Mouse (Mus musculus): ENCODE measurements at regions not wholly inside any gene's neighbourhood (a gene's known extent, or its start where the extent isn't known, plus 50 kb on each side); places are given as distances from the start of the nearest gene placed in this dataset.

DNA sequence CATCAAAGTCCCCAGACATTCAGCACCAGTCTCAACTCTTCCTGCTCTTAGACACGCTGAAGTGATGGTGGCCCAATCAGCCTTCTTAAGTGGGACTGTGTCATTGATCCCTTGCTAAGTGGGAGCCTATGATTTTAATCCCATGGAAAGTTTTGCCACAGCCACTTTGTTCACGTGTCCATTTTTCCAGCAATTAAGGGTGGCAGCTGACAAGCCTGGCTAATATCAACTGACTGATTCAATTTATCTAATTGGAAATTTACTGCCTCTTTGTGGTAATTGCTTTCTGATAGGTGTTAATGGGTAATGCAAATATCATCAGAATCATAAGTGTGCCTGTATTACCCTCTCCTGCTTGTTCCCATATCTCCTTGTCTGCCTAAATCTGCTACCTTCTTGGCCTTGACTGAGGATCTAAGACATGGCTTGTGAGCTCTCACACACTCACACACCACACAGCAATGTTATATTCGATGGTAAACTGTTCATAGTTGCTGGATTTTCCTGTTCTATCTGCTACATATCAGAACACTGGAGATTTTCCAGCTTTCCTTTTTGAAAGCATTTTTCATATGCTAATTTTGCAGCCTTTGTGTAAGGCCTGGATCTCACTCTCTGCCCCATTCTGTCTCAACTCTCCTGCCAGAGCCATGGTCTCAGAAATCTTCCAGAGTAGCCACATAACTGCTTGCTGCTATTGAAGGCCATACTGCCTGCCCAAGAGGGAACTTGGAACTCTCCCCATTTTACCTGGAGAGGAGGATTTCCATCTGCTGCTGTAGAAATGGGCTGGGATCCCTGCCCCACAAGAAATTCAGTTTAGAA, 2785.4 kb upstream of the 5930422O12Rik start:
- peak; percentile 91 for ATAC-seq (ENCODE audit: insufficient number of reproducible peaks, low FRiP score, low TSS enrichment)

DNA sequence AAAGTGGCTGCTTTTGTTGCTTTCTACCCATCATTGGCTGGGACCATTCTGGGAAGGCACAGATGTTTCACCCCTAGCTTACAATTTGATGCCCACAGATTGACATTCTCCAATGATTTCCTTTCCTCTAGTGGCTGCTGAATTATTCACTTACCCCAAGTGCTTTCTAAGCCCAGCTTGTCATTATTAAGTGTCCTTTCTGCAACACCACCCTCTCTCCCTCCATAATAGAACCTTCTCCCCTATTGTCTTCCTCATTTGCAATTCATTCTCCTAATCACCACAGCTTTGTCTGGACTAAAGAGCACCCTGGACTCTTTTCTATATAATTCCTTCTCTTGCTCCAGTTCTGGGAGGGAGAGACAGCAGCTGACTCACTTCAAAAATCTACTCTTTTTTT, 2780.0 kb upstream of the 5930422O12Rik start:
- ATAC-seq (ENCODE audit: insufficient number of reproducible peaks, low FRiP score, low TSS enrichment), result no peak

DNA sequence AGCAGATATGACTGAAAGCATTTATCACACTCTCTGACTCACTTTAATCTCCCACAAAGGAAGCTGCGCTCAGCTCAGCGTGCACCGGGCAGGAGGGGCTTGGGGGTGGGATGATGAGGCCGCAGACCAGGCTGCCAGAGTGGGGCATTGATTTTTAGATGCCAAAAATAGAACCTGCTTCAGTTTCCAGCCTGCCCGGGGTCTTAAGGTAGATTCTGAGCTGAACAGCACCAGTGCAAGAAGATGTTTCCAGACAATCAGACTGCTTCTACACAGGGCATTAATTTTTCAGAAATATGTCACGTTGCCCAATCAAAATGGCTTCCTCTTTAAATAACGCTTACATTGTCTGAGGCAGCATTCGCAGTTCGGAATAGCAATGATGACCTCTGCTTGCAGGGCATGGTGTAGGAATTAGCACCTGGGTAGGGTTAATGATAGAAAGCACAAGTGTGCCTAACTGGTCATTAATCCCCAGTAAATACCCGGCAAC, 2772.7 kb upstream of the 5930422O12Rik start:
- ATAC-seq (ENCODE audit: insufficient number of reproducible peaks, low FRiP score, low TSS enrichment), result no peak

DNA sequence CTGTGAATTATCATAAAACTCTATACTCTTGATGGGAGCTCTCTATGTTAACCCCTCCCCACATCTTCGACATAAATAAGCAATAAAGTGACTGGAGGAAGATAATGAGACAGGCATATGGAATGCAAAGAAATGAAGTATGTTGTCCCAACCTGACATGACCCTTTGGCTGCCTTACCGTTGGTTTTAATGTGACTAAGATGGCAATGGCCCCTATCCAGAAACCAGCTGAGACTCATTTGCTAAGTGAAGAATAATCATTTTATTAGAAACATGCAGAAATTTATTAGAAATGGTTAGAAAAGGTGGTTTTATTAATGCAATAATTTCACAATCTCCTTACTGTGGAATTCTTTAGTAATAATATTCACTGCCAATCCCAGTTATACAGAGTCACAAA, 2767.2 kb upstream of the 5930422O12Rik start:
- no peak for ATAC-seq (ENCODE audit: insufficient number of reproducible peaks, low FRiP score, low TSS enrichment)

DNA sequence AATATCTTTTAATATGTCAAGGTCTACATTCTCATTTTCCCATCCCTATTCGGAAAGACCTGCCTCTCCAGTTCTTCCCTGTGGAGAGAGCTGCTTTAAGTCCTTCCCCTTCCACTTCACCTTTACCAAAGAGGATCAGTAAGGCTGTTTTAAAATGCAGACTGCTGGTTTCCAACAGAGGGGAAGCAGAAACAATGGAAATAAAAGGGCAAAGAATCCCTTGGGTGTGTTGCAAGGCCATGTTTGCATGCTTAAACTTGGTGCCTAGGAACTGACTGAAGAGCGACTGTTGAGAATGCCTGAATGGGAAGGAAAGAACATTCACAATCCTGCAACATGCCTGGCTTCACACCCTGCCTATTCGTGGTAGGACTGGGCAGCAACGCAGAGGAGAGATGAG, 2759.1 kb upstream of the 5930422O12Rik start:
- no peak for ATAC-seq (ENCODE audit: insufficient number of reproducible peaks, low FRiP score, low TSS enrichment)

DNA sequence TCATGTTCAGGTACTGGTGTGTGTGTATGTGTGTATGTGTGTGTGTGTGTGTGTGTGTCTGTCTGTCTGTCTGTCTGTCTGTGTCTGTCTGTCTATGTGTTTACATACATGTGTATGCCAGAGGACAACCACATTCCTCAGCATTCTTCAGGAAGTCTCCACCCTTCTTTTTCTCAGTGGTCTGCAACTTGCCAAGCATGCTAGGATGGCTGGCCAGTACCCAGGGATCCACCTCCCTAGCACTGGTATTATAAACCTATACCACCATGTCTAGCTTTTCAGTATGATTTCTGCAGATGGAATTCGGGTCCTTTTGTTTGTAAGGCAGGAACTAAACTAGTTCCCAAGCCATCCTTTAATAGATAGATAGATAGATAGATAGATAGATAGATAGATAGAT, 2751.1 kb upstream of the 5930422O12Rik start:
- no peak for ATAC-seq (ENCODE audit: insufficient number of reproducible peaks, low FRiP score, low TSS enrichment)

DNA sequence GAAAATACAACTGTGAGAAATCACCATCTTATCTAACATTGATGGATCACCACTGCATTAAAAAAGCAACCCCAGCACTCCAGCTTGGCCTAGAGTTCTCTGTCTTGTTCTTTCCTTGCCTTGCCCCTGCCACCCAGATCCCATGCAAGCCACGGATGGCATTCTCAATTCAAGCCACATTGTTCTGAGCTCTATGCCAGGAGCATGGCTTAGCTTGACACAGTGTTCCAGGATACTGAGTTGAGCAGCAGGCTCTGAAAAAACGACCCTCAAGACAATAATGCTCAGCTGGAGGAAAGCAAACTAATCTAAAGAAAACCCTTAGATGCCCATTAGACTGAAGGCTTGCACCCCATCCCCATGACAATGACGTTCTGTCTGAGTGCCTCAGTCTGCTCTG, 2746.3 kb upstream of the 5930422O12Rik start:
- no peak for ATAC-seq (ENCODE audit: insufficient number of reproducible peaks, low FRiP score, low TSS enrichment)

DNA sequence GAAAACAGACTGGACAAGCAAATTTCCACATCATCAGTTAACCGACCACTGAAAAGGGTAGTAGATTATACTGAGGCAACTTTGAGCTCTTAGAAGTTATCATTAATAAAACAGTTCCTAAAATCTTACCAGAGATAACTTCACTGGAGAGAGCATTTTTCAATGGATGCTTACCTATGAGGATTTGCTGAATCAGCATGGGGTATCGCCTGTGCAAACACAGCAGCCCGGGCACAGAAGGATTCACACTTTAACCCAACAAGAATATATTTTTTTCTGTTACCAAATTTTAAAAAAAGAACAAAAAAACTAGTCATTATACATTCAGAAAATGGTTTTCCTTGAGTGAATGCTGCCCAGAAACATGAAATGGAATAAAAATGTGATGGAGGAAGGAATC, 2742.0 kb upstream of the 5930422O12Rik start:
- no peak for ATAC-seq (ENCODE audit: insufficient number of reproducible peaks, low FRiP score, low TSS enrichment)

DNA sequence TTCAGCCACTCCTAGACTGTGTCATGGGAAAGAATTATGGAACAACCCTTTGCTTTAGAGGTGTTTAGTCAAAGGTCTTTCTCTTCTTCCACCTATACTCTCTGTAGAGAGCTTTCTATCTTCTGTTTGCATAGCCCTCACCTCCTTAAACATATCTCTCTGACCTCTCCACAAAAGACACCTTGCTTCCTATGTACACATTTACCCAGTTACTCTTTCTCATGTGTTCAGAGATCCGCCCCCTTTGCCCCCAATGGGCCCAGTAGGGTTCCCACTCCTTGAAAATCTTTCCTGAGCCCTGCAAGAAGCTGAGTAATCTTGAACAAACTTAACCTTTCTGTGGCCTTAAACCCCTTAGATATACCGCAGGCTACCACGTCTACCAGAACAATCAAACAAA, 2734.4 kb upstream of the 5930422O12Rik start:
- no peak for ATAC-seq (ENCODE audit: insufficient number of reproducible peaks, low FRiP score, low TSS enrichment)

DNA sequence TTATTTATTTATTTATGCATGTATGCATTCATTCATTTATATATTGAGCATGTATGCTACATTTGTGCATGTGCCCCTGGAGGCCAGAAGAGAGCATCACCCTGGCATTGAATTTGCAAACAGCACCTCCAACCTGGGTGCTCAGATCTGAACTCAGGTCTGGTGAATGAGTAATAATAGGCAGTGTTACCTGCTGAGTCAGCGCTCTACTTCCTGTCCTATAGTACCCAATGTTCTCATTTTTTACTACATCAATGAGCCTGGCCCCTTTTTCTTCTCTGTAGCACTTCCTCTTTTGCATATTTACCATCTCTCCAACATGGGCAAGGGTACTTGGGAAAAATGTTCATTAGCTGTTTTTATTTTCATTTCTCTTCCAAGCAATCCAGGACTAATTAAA, 2711.9 kb upstream of the 5930422O12Rik start:
- ATAC-seq (ENCODE audit: insufficient number of reproducible peaks, low FRiP score, low TSS enrichment), result no peak

DNA sequence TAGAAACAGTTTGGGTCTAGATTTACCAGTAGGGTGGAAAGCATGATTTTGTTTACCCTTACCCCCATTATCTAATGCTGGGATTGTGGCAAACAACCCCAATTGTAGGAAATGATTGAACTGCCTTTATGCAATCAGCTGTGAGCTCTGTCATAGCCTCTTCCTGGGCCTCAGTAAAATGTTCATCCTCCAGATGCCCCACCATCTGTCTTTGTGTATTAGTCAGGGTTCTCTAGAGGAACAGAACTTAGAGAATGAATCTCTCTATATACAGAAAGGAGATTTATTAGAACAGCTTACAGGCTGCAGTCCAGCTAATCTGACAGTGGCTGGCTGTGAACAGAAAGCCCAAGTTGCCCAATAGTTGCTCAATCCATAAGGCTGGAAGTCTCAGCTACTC, 2698.1 kb upstream of the 5930422O12Rik start:
- 0 out of 2 replicates have a peak, but pooled peaks have one; percentile 6 for ATAC-seq (ENCODE audit: insufficient number of reproducible peaks, low FRiP score, low TSS enrichment)

DNA sequence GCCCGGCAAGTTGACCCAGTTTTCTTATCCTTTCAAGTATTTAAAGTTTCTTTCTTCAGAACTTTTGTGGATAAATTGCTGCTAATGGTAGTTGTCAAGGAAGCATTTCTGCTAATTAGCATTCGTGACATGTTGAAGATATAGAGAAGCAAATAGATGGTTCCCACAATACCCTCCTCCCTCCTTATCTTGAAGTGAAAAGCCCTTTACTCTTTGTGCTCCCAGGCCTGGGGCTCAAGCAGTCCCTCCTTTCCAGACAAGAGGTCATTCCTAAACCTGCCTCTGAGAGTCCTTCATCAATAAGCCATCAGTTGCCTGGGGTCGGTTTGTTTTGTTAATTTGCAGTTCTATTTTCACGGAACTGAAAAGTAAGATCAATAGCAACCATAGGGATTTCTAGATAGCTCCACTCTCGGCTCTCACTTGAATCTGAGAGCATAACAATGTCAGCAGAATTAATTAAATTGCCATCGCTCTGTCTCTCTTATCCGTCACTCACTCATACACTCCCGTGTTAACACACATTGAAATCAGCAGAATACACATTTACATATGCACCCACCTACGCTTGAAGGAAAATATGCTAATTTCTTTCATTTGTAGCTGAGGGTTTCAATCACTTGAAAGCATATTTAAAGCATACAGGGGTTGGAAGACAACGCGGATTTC, 2695.8 kb upstream of the 5930422O12Rik start:
- no peak for ATAC-seq (ENCODE audit: insufficient number of reproducible peaks, low FRiP score, low TSS enrichment)

DNA sequence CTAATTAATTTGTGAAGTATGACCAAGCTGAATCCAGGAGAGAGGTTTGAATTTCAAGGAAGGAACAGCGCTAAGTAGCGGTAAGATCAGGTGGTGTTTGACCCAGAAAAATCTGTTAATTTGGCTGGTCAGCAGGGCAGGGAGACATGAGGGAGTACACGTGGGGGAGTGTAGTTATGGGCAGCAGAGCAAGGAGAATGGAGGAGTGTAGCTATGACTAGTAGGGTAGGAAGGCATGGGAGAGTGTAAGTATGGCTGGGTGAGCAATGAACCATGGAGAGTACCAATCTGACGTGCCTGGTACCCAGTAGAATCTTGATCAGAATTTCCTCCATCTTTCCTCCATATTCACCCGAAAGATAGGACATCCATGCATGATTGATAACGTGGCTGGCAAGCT, 2695.1 kb upstream of the 5930422O12Rik start:
- ATAC-seq (ENCODE audit: insufficient number of reproducible peaks, low FRiP score, low TSS enrichment), result no peak

DNA sequence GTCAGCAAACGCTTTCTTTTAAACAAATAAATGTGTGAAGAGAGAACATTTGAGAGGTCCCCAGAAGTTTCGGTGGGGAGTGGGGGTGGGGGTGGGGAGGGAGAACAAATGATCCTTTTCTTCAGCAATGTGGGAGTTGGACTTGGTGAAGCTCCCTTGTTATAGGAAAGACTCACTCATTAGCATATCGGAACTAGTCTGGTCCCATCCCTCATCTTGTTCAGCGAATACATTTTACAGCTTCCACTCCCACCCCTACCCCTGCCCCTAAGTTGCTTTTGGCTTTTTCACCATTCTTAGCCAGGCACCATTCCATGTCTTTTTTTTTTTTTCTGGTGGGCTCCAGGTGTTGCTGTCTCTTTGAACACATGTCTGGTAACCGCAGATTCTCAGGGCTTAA, 2693.2 kb upstream of the 5930422O12Rik start:
- no peak for ATAC-seq (ENCODE audit: insufficient number of reproducible peaks, low FRiP score, low TSS enrichment)

DNA sequence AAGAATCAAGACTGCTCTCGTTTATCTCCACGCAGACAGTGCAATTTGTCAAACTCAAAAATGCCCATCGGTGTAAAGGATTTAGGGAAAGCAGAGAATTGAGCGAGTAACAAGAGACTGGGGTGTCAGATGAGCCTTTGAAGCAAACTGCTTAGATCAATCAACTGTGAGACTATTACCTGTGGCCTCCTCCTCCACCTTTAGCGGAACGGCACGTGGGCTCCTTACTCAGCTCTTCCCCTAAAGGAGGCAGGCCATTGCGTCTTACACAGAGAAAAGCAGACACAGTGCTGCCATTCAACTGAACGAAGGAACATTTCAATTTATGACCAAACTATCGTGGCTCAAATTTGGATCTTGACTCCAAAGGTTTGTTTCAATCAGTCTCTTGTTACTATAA, 2692.8 kb upstream of the 5930422O12Rik start:
- no peak for ATAC-seq (ENCODE audit: insufficient number of reproducible peaks, low FRiP score, low TSS enrichment)

DNA sequence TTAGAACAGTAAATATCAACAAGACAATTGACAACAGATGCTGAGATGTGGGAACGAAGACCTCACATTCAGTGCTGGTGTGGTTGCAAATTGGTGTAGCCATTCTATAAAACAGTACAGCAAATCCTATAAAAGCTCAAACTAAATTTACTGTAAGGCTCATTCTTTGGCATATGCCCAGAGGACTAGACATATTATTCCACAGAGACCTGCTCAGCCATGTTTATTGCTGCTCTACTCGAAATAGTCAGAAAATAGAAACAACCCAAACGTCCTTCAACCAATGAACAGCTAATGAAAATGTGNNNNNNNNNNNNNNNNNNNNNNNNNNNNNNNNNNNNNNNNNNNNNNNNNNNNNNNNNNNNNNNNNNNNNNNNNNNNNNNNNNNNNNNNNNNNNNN, 2681.6 kb upstream of the 5930422O12Rik start:
- no peak for ATAC-seq (ENCODE audit: insufficient number of reproducible peaks, low FRiP score, low TSS enrichment)
